Mouse (Mus musculus): Measurements from ENCODE around the gene Snupn. TPM values are rescaled to one million over a fixed set of nuclear protein-coding genes. Genes with fewer than 3 reads are reported as not detected.

Gene Snupn
- polyA plus RNA-seq, 1 experiment = 15.2 TPM

DNA sequence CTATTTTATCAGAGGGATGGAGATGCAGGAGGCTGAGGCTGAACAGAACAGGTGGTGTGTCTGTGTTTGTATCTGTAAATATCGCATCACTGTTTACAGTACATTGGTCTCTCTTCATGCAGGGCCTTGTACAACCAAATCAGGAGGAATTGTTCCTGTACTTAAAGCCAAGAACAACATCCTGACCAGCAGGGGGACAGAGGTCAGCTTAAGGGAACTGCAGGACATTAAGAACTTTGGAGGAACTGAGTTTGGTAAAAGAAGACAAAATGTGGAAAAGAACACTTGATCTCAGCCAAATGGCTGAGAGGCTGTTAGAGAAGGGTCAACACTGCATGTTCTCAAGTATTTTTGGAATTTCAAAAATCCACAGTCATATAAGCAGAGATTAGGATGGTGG lies 64.1 kb downstream of the Snupn start:
- DNase-seq (ENCODE audit: low read depth) = peak; percentile 28
- TF ChIP-seq POLR2A (IDR thresholded peaks at IDR 0.05; ENCODE audit: borderline replicate concordance, extremely low read depth, insufficient read depth, insufficient read length, poor library complexity, severe bottlenecking) = no peak
- no peak for TF ChIP-seq CTCF (IDR thresholded peaks at IDR 0.05; ENCODE audit: borderline replicate concordance, extremely low read depth, insufficient read depth, insufficient read length)

DNA sequence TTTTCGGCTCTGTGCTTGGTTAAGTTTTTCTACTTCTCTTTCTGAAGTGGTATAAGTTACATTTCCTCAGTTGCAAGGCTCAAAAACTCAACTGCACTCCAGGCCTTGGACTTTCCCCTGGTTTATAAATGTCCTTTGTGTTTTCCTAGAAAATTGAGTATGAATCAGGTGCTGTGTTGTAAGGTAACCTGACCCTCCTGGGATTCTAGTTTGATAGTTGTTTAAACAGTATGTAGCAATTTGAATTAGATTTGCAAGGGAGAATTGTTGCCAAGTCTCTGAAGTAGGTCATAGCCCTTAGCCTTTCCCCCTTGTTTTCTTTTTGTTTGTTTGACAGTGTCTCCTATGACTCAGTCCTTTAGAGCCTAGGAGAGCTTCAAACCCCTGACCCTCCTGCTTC lies 67.0 kb downstream of the Snupn start:
- TF ChIP-seq CTCF (IDR thresholded peaks at IDR 0.05; ENCODE audit: borderline replicate concordance, extremely low read depth, insufficient read depth, insufficient read length) (no peak), POLR2A (IDR thresholded peaks at IDR 0.05; ENCODE audit: borderline replicate concordance, extremely low read depth, insufficient read depth, insufficient read length, poor library complexity, severe bottlenecking) (no peak)
- DNase-seq (ENCODE audit: low read depth) = no peak

- DNase-seq (ENCODE audit: low read depth) = no peak
- TF ChIP-seq POLR2A (IDR thresholded peaks at IDR 0.05; ENCODE audit: borderline replicate concordance, extremely low read depth, insufficient read depth, insufficient read length, poor library complexity, severe bottlenecking) (no peak), CTCF (IDR thresholded peaks at IDR 0.05; ENCODE audit: borderline replicate concordance, extremely low read depth, insufficient read depth, insufficient read length) (no peak)
These were observed 81.1 kb downstream of the Snupn start for GRCm38 (mm10) chr9:57031756-57032155.

Other genes with a start within 250 kb of the Snupn start
- 143 and 205 TPM in 2 replicates for gene Lingo1, start 154.4 kb upstream of the Snupn start, polyA plus RNA-seq (2012; rRNA removed)
- gene Odf3l1, start 86.2 kb upstream of the Snupn start, polyA plus RNA-seq (2012; rRNA removed) = 0.14 and 0.18 TPM in 2 replicates
- gene Cspg4, start 85.8 kb upstream of the Snupn start, polyA plus RNA-seq (2012; rRNA removed) = 4.4 and 8.2 TPM in 2 replicates
- 3.0 and 4.0 TPM in 2 replicates for gene Snx33, start 22.5 kb upstream of the Snupn start, polyA plus RNA-seq (2012; rRNA removed)
- gene Imp3, start 13.4 kb upstream of the Snupn start, polyA plus RNA-seq (2012; rRNA removed) = 134 and 190 TPM in 2 replicates
- gene Ptpn9, start 44.0 kb downstream of the Snupn start, polyA plus RNA-seq (2012; rRNA removed) = 43.9 and 47.6 TPM in 2 replicates
- 79.3 and 101 TPM in 2 replicates for gene Sin3a, start 121.2 kb downstream of the Snupn start, polyA plus RNA-seq (2012; rRNA removed)
- gene Man2c1, start 179.8 kb downstream of the Snupn start, polyA plus RNA-seq (2012; rRNA removed) = 204 and 254 TPM in 2 replicates
- gene Neil1, start 197.4 kb downstream of the Snupn start, polyA plus RNA-seq (2012; rRNA removed) = 12.7 and 16.0 TPM in 2 replicates
- 174 and 315 TPM in 2 replicates for gene Commd4, start 207.5 kb downstream of the Snupn start, polyA plus RNA-seq (2012; rRNA removed)

All from brain, embryonic 14.5 days (tissue).